Mouse (Mus musculus) stomach, postnatal 0 days (tissue): Measurements from ENCODE around the gene Misp.

Experiments used
- CTCF ChIP-seq: IDR thresholded peaks from 2 replicates; pipeline ENCODE4 v1.5.1; 2016; ENCODE audit warnings: antibody characterized with exemption, low read depth, mild to moderate bottlenecking, moderate library complexity
- EP300 ChIP-seq: optimal IDR thresholded peaks from 2 replicates; pipeline ENCODE3; 2016; ENCODE audit warnings: antibody characterized with exemption

DNA sequence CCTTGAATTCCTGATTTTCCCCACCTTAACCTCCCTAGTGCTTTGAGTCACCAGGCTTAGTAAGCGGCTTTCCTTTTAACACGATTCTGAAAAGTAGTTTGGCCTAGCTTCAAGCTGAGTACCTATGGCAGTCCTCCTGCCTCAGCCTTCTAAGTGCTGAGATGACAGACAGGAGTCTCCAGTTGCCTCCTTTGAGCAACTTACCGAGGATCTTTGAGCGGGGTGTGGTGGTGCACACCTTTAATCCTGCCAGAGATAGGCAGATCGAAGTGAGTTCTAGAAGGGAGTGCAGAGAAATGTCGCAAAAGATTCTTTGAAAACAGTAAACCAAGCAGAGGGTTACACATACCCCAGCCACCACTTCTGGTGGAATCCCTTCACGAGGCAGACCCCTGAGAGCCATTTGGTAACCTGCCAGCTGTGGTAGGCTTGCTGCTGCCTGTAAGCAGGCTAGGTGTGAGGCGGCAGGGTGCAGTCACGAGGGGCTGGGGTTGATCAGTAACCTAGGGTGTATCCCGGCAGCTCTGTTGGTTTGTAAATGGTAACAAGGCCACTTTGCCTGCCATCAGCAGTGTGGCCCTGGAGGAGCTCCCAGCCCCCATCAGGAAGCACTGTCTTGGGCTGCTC lies 34.9 kb downstream of the Misp start:
- TF ChIP-seq CTCF, result no peak
- no peak for TF ChIP-seq EP300
